ENCODE assay signal across 8 mouse cellular contexts in genomic region chr9:62349250-62349649, GRCm38 (mm10). TPM values are rescaled to one million over a fixed set of nuclear protein-coding genes. Genes with fewer than 3 reads are reported as not detected.
DNase-seq lines count a peak whose midpoint lies in the region; ATAC-seq lines count a peak whose summit lies in the region.

No protein-coding gene starts in this region.

- peaks cover 61% of the 10 kb centered on the region for H3K4me1 ChIP-seq in kidney, embryonic 16.5 days (ENCODE audit: insufficient read depth, low read length)

- no peaks in the 10 kb centered on the region for H3K9me3 ChIP-seq in kidney, embryonic 16.5 days (ENCODE audit: low read length)

- H3K9ac ChIP-seq in kidney, embryonic 16.5 days (replicated peaks; ENCODE audit: low read length): no peak overlapping the region

- ATAC-seq in kidney, embryonic 16.5 days (ENCODE audit: low FRiP score, low TSS enrichment): no peak
- ATAC-seq in activated CD4-positive, CD25-positive, alpha-beta regulatory T cell, adult 4 months: no peak

- 74% methylated on average over 15 of the region's 15 CpGs for WGBS in kidney, embryonic 16.5 days

- H3K4me2 ChIP-seq in kidney, embryonic 16.5 days (replicated peaks; ENCODE audit: low read depth, low read length): no peak overlapping the region

- no peaks in the 10 kb centered on the region for H3K36me3 ChIP-seq in kidney, embryonic 16.5 days (ENCODE audit: insufficient read depth, low read length)

- H3K27ac ChIP-seq in kidney, embryonic 16.5 days (ENCODE audit: low read length): no peak overlapping the region

- H3K4me3 ChIP-seq in kidney, embryonic 16.5 days (ENCODE audit: low read length): no peak overlapping the region

- H3K27me3 ChIP-seq in kidney, embryonic 16.5 days (ENCODE audit: insufficient read depth, low read length): no peaks in the 10 kb centered on the region

- DNase-seq in kidney, adult 11 months: peak; percentile 8
- DNase-seq in CD4-positive, CD25-positive, alpha-beta regulatory T cell, adult 2 months (ENCODE audit: low read depth, low spot score): peak; percentile 66
- DNase-seq in Muller cell, postnatal 12 days (ENCODE audit: inconsistent ontology term): peak; percentile 33
- peak; percentile 63 for DNase-seq in heart, postnatal 4 days
- no peak for DNase-seq in urinary bladder, postnatal 25 days (ENCODE audit: low spot score)
- DNase-seq in urinary bladder, adult 2 months (ENCODE audit: low spot score): no peak

RNA-seq across cellular contexts. Expression of gene Anp32a, which starts 8.2 kb away (rescaled TPM):
- polyA plus RNA-seq in kidney, embryonic 16.5 days (2015; fragmentation: Nextera tagmentation; extraction: Ambion mirVana): 196 and 238 TPM in 2 replicates
- 100 to 1,000 TPM; 255 to 279 TPM for total RNA-seq in heart, postnatal 4 days (2021)
- 171 and 244 TPM in 2 replicates for polyA plus RNA-seq in urinary bladder, adult 2 months (2012; rRNA removed)
- 100 to 1,000 TPM; 108 to 132 TPM for polyA plus RNA-seq in activated CD4-positive, CD25-positive, alpha-beta regulatory T cell, adult 4 months (2017; shearing (Covaris generic))

Comparison
In these comparisons a context has a peak if more than half of its experiments do, and no peak if none do; other contexts are left out.
1. DNase-seq: peak in kidney, adult 11 months (single experiment), CD4-positive, CD25-positive, alpha-beta regulatory T cell, adult 2 months (single experiment), Muller cell, postnatal 12 days (single experiment) and heart, postnatal 4 days (single experiment); none in urinary bladder, postnatal 25 days (single experiment) and urinary bladder, adult 2 months (single experiment).